Mouse (Mus musculus) hindbrain, embryonic 10.5 days (tissue): ENCODE measurements around the gene I0C0044D17Rik. TPM values are rescaled to one million over a fixed set of nuclear protein-coding genes. Genes with fewer than 3 reads are reported as not detected.
A peak's percentile ranks its signal among the peaks of the same experiment; 100 is the strongest.
"Not testable (repeated sequence)": the region's sequence is repeated elsewhere in the genome, so short reads cannot be mapped to it uniquely, and the experiment has no call there.

Source experiments
- DNase-seq: peaks from one replicate; pipeline ENCODE4 v3.0.0-alpha.2; 2017; ENCODE audit warnings: low spot score
- H3K27ac ChIP-seq: fragments of 300-500 bp; sonication (generic); 2 replicates; pipeline ENCODE4 v1.5.1; 2016; ENCODE audit warnings: mild to moderate bottlenecking, moderate library complexity
- H3K27me3 ChIP-seq: fragments of 300-500 bp; sonication (generic); 2 replicates; pipeline ENCODE4 v1.6.1; 2016; ENCODE audit warnings: mild to moderate bottlenecking; ENCODE audit not compliant: poor library complexity, insufficient read depth, severe bottlenecking
- H3K36me3 ChIP-seq: fragments of 300-500 bp; sonication (generic); 2 replicates; pipeline ENCODE4 v1.6.1; 2016; ENCODE audit warnings: mild to moderate bottlenecking, moderate library complexity
- H3K4me1 ChIP-seq: fragments of 300-500 bp; sonication (generic); replicated peaks from 2 replicates; pipeline ENCODE4 v1.6.1; 2016; ENCODE audit warnings: mild to moderate bottlenecking
- H3K4me3 ChIP-seq: fragments of 300-500 bp; sonication (generic); 2 replicates; pipeline ENCODE4 v1.5.1; 2016; ENCODE audit warnings: mild to moderate bottlenecking, moderate library complexity
- H3K9me3 ChIP-seq: fragments of 300-500 bp; sonication (generic); 2 replicates; pipeline ENCODE4 v1.6.1; 2016; ENCODE audit warnings: mild to moderate bottlenecking, moderate library complexity
- WGBS: fragments of 180-500 bp; shearing (Covaris S2); methylation state at CpG from one replicate; pipeline ENCODE4 v1.1.7; 2016; 5-methylcytosine and 5-hydroxymethylcytosine counted together
- polyA plus RNA-seq: library from polyadenylated mRNA; unstranded; fragments of >200 nt; fragmentation: Nextera tagmentation; extraction: Ambion mirVana; gene quantifications from 2 replicates; pipeline ENCODE4 v1.2.1, GENCODE M21; 2016

Gene I0C0044D17Rik
- polyA plus RNA-seq, 1 experiment from 2014 or later, result not detected

DNA sequence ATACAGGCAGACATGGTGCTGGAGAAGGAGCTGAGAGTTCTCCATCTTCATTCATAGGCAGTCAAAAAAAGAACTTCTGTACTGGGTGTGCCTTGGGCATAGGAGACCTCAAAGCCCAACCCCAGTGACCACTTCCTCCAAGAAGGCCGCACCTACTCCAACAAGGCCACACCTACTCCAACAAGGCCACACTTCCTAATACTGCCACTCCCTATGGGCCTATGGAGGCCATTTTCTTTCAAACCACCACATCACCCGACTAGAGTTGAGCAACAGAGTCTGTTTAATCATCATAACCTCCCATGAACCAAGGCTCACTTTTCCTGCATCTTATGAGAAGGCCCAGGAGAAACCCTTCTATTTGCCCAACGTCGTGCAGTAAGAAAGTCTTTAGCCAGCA, 21.6 kb upstream of the I0C0044D17Rik start:
- WGBS, result 93% methylated on average over 4 of the region's 4 CpGs
- Histone ChIP-seq H3K4me3 (no peak overlapping the region), H3K27ac (no peak overlapping the region), H3K36me3 (no peaks in the 10 kb centered on the region), H3K4me1 (peaks cover 18% of the 10 kb centered on the region), H3K9me3 (no peaks in the 10 kb centered on the region), H3K27me3 (peaks cover 42% of the 10 kb centered on the region)
- no peak for DNase-seq

DNA sequence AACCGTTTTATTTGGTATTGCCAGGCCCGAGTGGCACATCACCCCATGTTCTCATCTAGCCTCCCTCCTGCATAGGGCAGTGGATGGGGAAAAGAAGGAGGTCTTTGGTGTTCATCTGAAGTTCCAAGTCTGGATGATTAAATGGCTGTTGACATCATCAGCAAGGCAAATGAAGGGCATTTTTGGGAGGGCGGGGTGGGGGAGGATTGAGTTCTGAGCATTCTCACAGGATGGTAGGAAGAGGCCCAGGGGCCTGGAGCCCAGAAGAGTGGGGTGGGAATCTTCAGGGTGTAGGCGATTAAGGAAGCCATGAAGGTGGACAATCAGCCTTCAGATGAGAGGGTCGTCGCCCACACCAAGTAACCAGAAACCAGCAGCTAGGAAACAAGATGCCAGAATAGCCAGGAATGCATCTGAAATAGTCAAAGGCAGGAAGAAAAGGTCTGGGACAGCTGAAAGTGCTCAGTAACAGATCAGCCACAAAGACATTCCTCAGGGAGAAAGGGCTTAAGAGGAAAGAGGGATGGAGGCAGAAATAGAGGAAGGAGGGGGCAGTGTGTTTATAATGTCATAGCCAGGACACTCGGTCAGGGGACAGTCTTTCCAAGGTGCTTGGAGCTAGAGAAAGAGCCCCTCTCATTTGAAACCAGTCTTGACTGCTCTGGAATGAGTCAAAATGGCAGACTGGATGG, 20.4 kb upstream of the I0C0044D17Rik start:
- 82% methylated on average over 7 of the region's 7 CpGs for WGBS
- Histone ChIP-seq H3K4me3 (no peak overlapping the region), H3K4me1 (peaks cover 21% of the 10 kb centered on the region), H3K27me3 (peaks cover 42% of the 10 kb centered on the region), H3K9me3 (no peaks in the 10 kb centered on the region), H3K27ac (no peak overlapping the region), H3K36me3 (no peaks in the 10 kb centered on the region)
- DNase-seq, result no peak

GRCm38 (mm10) chr4:98841251-98841650, 17.6 kb upstream of the I0C0044D17Rik start:
- WGBS, result 75% methylated on average over 6 of the region's 6 CpGs
- not testable (repeated sequence) for DNase-seq

GRCm38 (mm10) chr4:98840526-98840925, 16.9 kb upstream of the I0C0044D17Rik start:
- DNase-seq, result peak; percentile 50
- Histone ChIP-seq H3K27me3 (peaks cover 70% of the 10 kb centered on the region), H3K36me3 (no peaks in the 10 kb centered on the region), H3K4me3 (no peak overlapping the region), H3K27ac (peak overlapping the region; percentile 66; the same call in 1 of the 2 replicates), H3K4me1 (peaks cover 18% of the 10 kb centered on the region), H3K9me3 (no peaks in the 10 kb centered on the region)
- 36% methylated on average over 6 of the region's 6 CpGs for WGBS

More at GRCm38 (mm10) chr4:98841251-98841650, 17.6 kb upstream of the I0C0044D17Rik start:
- not testable (repeated sequence) for H3K36me3 ChIP-seq, H3K27ac ChIP-seq, H3K4me3 ChIP-seq, H3K9me3 ChIP-seq
- Histone ChIP-seq H3K4me1 (peaks cover 17% of the 10 kb centered on the region), H3K27me3 (peaks cover 68% of the 10 kb centered on the region)

- H3K9me3 ChIP-seq, result no peaks in the 10 kb centered on the region
- H3K27ac ChIP-seq, result no peak overlapping the region
- 82% methylated on average over 4 of the region's 4 CpGs for WGBS
- peaks cover 62% of the 10 kb centered on the region for H3K27me3 ChIP-seq
- H3K4me3 ChIP-seq, result no peak overlapping the region
- no peaks in the 10 kb centered on the region for H3K36me3 ChIP-seq
- DNase-seq, result no peak
- peaks cover 18% of the 10 kb centered on the region for H3K4me1 ChIP-seq
Observed at GRCm38 (mm10) chr4:98838913-98839312, 15.3 kb upstream of the I0C0044D17Rik start.

DNA sequence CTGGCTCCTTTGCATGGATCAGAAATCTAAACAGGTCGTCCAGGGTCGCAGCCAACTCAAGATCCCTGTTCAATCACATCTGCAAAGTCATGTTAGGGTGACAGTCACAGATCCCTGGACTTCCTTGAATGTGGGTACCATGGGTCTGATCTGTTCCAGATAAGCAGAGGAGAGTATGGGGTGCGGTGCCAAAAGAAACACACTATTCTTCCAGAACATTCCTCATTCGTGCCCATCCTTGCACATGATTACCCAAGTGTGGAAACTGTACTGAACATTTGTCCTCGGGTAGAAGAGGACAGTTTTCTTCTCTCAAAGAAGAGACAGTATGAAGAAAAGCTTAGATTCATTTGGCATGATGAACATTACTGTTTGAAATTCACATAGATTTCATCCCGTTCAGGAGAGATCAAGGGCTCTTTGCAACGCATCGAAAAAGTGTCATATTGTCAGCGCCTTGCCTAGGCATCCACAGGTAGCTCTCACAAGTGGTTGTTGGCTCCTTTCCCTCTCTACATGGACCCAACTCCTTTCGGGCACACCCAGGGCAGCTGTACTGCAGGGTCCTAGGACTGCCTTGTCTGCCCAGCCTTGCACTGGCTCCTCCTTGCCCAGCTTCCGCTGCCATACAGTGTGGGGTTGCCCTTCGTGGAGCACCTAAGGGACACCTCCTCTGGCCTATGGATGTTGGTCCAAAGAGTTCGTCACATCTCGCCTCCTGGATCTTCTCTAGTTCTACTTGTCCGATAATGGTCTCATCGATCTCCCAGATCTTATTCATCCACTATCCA, 14.3 kb upstream of the I0C0044D17Rik start:
- Histone ChIP-seq H3K4me1 (peaks cover 18% of the 10 kb centered on the region), H3K36me3 (no peaks in the 10 kb centered on the region), H3K27ac (no peak overlapping the region), H3K4me3 (no peak overlapping the region), H3K27me3 (peaks cover 52% of the 10 kb centered on the region), H3K9me3 (no peaks in the 10 kb centered on the region)
- WGBS, result 94% methylated on average over 16 of the region's 16 CpGs
- no peak for DNase-seq

DNA sequence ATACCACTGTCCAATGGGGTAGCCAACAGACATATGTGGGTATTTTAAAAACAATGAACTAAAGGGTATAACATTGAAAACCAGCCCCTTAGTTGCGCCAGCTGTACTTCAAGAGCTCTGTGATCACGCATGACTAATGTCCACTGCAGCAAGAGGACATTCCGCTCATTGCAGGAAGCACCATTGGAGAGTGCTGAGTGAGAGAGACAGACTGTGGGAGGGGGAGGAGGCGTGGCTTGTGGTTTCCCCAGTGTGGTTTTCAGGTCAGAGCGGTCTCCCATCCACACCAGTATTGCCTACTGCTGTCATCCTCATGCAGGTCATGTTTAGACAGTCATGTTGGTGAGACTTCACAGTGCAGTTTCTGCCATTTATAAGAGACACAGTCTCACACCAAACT, 12.9 kb upstream of the I0C0044D17Rik start:
- no peak for DNase-seq
- H3K36me3 ChIP-seq, result no peaks in the 10 kb centered on the region
- peaks cover 25% of the 10 kb centered on the region for H3K4me1 ChIP-seq
- no peak overlapping the region for H3K4me3 ChIP-seq
- 51% methylated on average over 5 of the region's 5 CpGs for WGBS
- no peaks in the 10 kb centered on the region for H3K9me3 ChIP-seq
- H3K27me3 ChIP-seq, result peaks cover 42% of the 10 kb centered on the region
- H3K27ac ChIP-seq, result no peak overlapping the region

DNA sequence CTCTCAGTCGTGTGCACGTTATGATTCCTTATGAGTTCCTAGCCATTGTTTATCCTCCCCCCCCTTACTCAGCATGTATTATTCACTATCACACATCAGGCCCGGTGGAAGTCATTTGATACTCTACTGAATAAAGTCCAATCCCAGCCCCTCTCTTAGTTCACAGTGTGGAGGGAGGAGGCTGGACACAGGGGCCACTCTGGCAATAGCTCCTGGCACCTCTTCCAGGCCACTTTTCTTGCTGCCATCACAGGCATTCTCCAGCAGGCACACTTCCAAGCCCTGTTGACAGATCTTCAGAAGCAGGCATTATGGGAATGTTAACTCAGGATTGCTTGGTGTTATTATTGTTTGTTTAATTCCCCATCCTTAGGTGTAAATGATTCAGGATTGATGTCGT, 11.1 kb upstream of the I0C0044D17Rik start:
- no peaks in the 10 kb centered on the region for H3K9me3 ChIP-seq
- H3K27ac ChIP-seq, result no peak overlapping the region
- H3K4me1 ChIP-seq, result peaks cover 12% of the 10 kb centered on the region
- no peaks in the 10 kb centered on the region for H3K36me3 ChIP-seq
- no peak for DNase-seq
- no peak overlapping the region for H3K4me3 ChIP-seq
- H3K27me3 ChIP-seq, result peaks cover 42% of the 10 kb centered on the region
- WGBS, result 71% methylated on average over 4 of the region's 4 CpGs

DNA sequence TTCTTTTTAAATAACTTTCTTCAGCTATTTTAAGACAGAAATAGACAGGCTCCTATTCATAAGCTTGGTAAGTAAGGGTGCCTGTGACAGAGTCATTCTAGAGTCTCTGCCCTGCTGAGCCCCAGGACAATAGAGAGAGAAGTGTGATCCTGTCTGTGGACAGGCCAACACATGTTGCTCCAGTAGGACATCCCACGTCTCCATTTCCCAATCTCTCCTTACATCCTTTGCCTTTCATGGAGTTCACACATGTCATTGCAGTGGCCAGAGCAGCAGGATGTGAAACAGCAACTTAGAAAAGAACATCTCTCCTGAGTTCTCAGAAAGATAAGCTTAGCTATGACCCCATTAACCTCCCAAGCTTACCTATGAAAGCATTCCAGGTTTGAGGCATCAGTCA, 8.1 kb upstream of the I0C0044D17Rik start:
- H3K4me3 ChIP-seq, result no peak overlapping the region
- 66% methylated on average over 1 of the region's 1 CpGs for WGBS
- H3K9me3 ChIP-seq, result no peaks in the 10 kb centered on the region
- H3K4me1 ChIP-seq, result peaks cover 12% of the 10 kb centered on the region
- H3K27me3 ChIP-seq, result peaks cover 20% of the 10 kb centered on the region
- H3K27ac ChIP-seq, result no peak overlapping the region
- DNase-seq, result no peak
- H3K36me3 ChIP-seq, result no peaks in the 10 kb centered on the region

GRCm38 (mm10) chr4:98826701-98827100, 3.1 kb upstream of the I0C0044D17Rik start:
- Histone ChIP-seq H3K4me1 (peaks cover 1% of the 10 kb centered on the region; the same call in 1 of the 2 replicates), H3K27me3 (no peaks in the 10 kb centered on the region), H3K36me3 (no peaks in the 10 kb centered on the region), H3K27ac (no peak overlapping the region), H3K4me3 (no peak overlapping the region), H3K9me3 (no peaks in the 10 kb centered on the region)
- DNase-seq, result no peak
- 41% methylated on average over 3 of the region's 3 CpGs for WGBS

GRCm38 (mm10) chr4:98823047-98823446, 593 bp downstream of the I0C0044D17Rik start:
- DNase-seq, result no peak
- Histone ChIP-seq H3K27ac (no peak overlapping the region), H3K4me3 (no peak overlapping the region), H3K4me1 (peaks cover 2% of the 10 kb centered on the region; the same call in 1 of the 2 replicates), H3K9me3 (no peaks in the 10 kb centered on the region), H3K27me3 (peaks cover 30% of the 10 kb centered on the region), H3K36me3 (no peaks in the 10 kb centered on the region)
- WGBS, result 89% methylated on average over 3 of the region's 3 CpGs

GRCm38 (mm10) chr4:98822478-98822877, 1.2 kb downstream of the I0C0044D17Rik start:
- Histone ChIP-seq H3K4me1 (peaks cover 8% of the 10 kb centered on the region), H3K9me3 (no peaks in the 10 kb centered on the region), H3K4me3 (no peak overlapping the region), H3K27ac (no peak overlapping the region), H3K36me3 (no peaks in the 10 kb centered on the region), H3K27me3 (peaks cover 36% of the 10 kb centered on the region)
- no peak for DNase-seq
- WGBS, result 76% methylated on average over 3 of the region's 3 CpGs

GRCm38 (mm10) chr4:98819216-98819755, 4.4 kb downstream of the I0C0044D17Rik start:
- H3K27me3 ChIP-seq, result peaks cover 68% of the 10 kb centered on the region
- WGBS, result 81% methylated on average over 10 of the region's 10 CpGs

More at GRCm38 (mm10) chr4:98819216-98819755, 4.4 kb downstream of the I0C0044D17Rik start:
- no peaks in the 10 kb centered on the region for H3K36me3 ChIP-seq
- DNase-seq, result no peak
- peaks cover 28% of the 10 kb centered on the region for H3K4me1 ChIP-seq
- no peaks in the 10 kb centered on the region for H3K9me3 ChIP-seq
- no peak overlapping the region for H3K4me3 ChIP-seq
- H3K27ac ChIP-seq, result no peak overlapping the region
